Mouse (Mus musculus) heart, postnatal 0 days (tissue): Measurements from ENCODE around the gene Megf8. TPM values are rescaled to one million over a fixed set of nuclear protein-coding genes. Genes with fewer than 3 reads are reported as not detected.

Experiments
- ATAC-seq: fragments of 200-750 bp; cut with Nextera tagmentation; 2 replicates; pipeline ENCODE4 v1.8.0; 2017; ENCODE audit warnings: low read depth, moderate number of reproducible peaks, moderate library complexity; ENCODE audit not compliant: insufficient read depth
- DNase-seq: peaks from one replicate; pipeline ENCODE4 v3.0.0-alpha.2; 2016; ENCODE audit warnings: low spot score
- H3K27ac ChIP-seq: fragments of 300-500 bp; sonication (generic); 2 replicates; pipeline ENCODE4 v1.5.1; 2014; ENCODE audit warnings: low read depth, mild to moderate bottlenecking
- H3K27me3 ChIP-seq: fragments of 300-500 bp; sonication (generic); 2 replicates; pipeline ENCODE4 v1.6.1; 2014; ENCODE audit warnings: low read length, mixed read lengths; ENCODE audit not compliant: control insufficient read depth, insufficient read depth
- H3K36me3 ChIP-seq: fragments of 300-500 bp; sonication (generic); replicated peaks from 2 replicates; pipeline ENCODE4 v1.6.1; 2014; ENCODE audit warnings: low read length, mixed read lengths; ENCODE audit not compliant: control insufficient read depth, insufficient read depth
- H3K4me1 ChIP-seq: fragments of 300-500 bp; sonication (generic); 2 replicates; pipeline ENCODE4 v1.6.1; 2014; ENCODE audit warnings: antibody characterized with exemption; ENCODE audit not compliant: control insufficient read depth, insufficient read depth
- H3K4me2 ChIP-seq: fragments of 300-500 bp; sonication (generic); 2 replicates; pipeline ENCODE4 v1.6.1; 2014; ENCODE audit warnings: low read depth, mild to moderate bottlenecking, low read length, moderate library complexity
- H3K4me3 ChIP-seq: fragments of 300-500 bp; sonication (generic); 2 replicates; pipeline ENCODE4 v1.5.1; 2014; ENCODE audit warnings: low read depth, low read length
- H3K9ac ChIP-seq: fragments of 300-500 bp; sonication (generic); replicated peaks from 2 replicates; pipeline ENCODE4 v1.6.1; 2014; ENCODE audit warnings: low read depth, low read length, mixed read lengths
- H3K9me3 ChIP-seq: fragments of 300-500 bp; sonication (generic); replicated peaks from 2 replicates; pipeline ENCODE4 v1.6.1; 2016; ENCODE audit warnings: low read length; ENCODE audit not compliant: control insufficient read depth
- CTCF ChIP-seq: IDR thresholded peaks from 2 replicates; pipeline ENCODE4 v1.5.1; 2016; ENCODE audit warnings: antibody characterized with exemption, control low read depth, low read depth
- EP300 ChIP-seq: IDR thresholded peaks from 2 replicates; pipeline ENCODE4 v1.6.1; 2016; ENCODE audit warnings: antibody characterized with exemption, low read depth
- WGBS: fragments of 180-500 bp; shearing (Covaris S2); extraction: QIAGEN DNeasy Blood & Tissue Kit; methylation state at CpG from one replicate; pipeline ENCODE4 v1.1.7; 2014; 5-methylcytosine and 5-hydroxymethylcytosine counted together
- polyA plus RNA-seq: library from polyadenylated mRNA; unstranded; fragments of >200 nt; fragmentation: Nextera tagmentation; extraction: Ambion mirVana; gene quantifications from 2 replicates; pipeline ENCODE4 v1.2.1, GENCODE M21; 2015
- total RNA-seq: library from RNA; depleted of rRNA; stranded (reverse); fragments of >200 nt; gene quantifications from 2 replicates; pipeline ENCODE4 v1.2.3, GENCODE M21; 2014; ENCODE audit warnings: low replicate concordance

The Megf8 gene
- total and polyA plus RNA-seq, 2 experiments from 2014 or later, result 4.4 to 17.7 TPM

- WGBS, result 54% methylated on average over 18 of the region's 18 CpGs
- ATAC-seq, result no peak
- H3K9me3 ChIP-seq, result no peaks in the 10 kb centered on the region
- peaks cover 32% of the 10 kb centered on the region for H3K36me3 ChIP-seq
- H3K4me3 ChIP-seq, result peak overlapping the region; percentile 32; the same call in 1 of the 2 replicates
- peak overlapping the region; percentile 66; the same call in 1 of the 2 replicates for H3K27ac ChIP-seq
- TF ChIP-seq CTCF (no peak), EP300 (no peak)
- no peaks in the 10 kb centered on the region for H3K27me3 ChIP-seq
- no peak for DNase-seq
- H3K9ac ChIP-seq, result peak overlapping the region; percentile 45
- peak overlapping the region; percentile 70 for H3K4me2 ChIP-seq
- peaks cover 19% of the 10 kb centered on the region for H3K4me1 ChIP-seq
Measured at GRCm38 (mm10) chr7:25380392-25381283, 63.7 kb downstream of the Megf8 start.

GRCm38 (mm10) chr7:25381284-25381680 lies 64.3 kb downstream of the Megf8 start:
- Histone ChIP-seq H3K27me3 (no peaks in the 10 kb centered on the region), H3K9ac (no peak overlapping the region), H3K4me1 (peaks cover 25% of the 10 kb centered on the region), H3K4me2 (no peak overlapping the region), H3K27ac (no peak overlapping the region), H3K4me3 (no peak overlapping the region), H3K9me3 (no peaks in the 10 kb centered on the region), H3K36me3 (peaks cover 35% of the 10 kb centered on the region)
- ATAC-seq, result no peak
- 46% methylated on average over 3 of the region's 3 CpGs for WGBS
- no peak for TF ChIP-seq CTCF
- no peak for TF ChIP-seq EP300
- no peak for DNase-seq

GRCm38 (mm10) chr7:25382541-25382940 lies 65.6 kb downstream of the Megf8 start:
- TF ChIP-seq CTCF (no peak), EP300 (no peak)

GRCm38 (mm10) chr7:25383385-25383784 lies 66.4 kb downstream of the Megf8 start:
- H3K27me3 ChIP-seq, result no peaks in the 10 kb centered on the region
- H3K4me2 ChIP-seq, result no peak overlapping the region
- peaks cover 37% of the 10 kb centered on the region for H3K4me1 ChIP-seq
- 90% methylated on average over 7 of the region's 7 CpGs for WGBS
- no peak for TF ChIP-seq CTCF
- TF ChIP-seq EP300, result no peak
- H3K9ac ChIP-seq, result no peak overlapping the region
- DNase-seq (no peak), ATAC-seq (no peak)
- no peak overlapping the region for H3K4me3 ChIP-seq
- H3K9me3 ChIP-seq, result no peaks in the 10 kb centered on the region
- no peak overlapping the region for H3K27ac ChIP-seq
- peaks cover 48% of the 10 kb centered on the region for H3K36me3 ChIP-seq

More at GRCm38 (mm10) chr7:25382541-25382940, 65.6 kb downstream of the Megf8 start:
- H3K4me3 ChIP-seq, result no peak overlapping the region
- no peaks in the 10 kb centered on the region for H3K27me3 ChIP-seq
- peaks cover 40% of the 10 kb centered on the region for H3K36me3 ChIP-seq
- H3K9ac ChIP-seq, result no peak overlapping the region
- peaks cover 28% of the 10 kb centered on the region for H3K4me1 ChIP-seq
- no peaks in the 10 kb centered on the region for H3K9me3 ChIP-seq
- no peak for DNase-seq
- ATAC-seq, result no peak
- H3K4me2 ChIP-seq, result no peak overlapping the region
- H3K27ac ChIP-seq, result no peak overlapping the region

GRCm38 (mm10) chr7:25383891-25384290 lies 66.9 kb downstream of the Megf8 start:
- H3K4me1 ChIP-seq, result peaks cover 37% of the 10 kb centered on the region
- ATAC-seq (no peak), DNase-seq (no peak)
- H3K36me3 ChIP-seq, result peaks cover 49% of the 10 kb centered on the region
- H3K27ac ChIP-seq, result no peak overlapping the region
- no peak for TF ChIP-seq EP300
- no peak for TF ChIP-seq CTCF
- no peak overlapping the region for H3K4me3 ChIP-seq
- H3K9ac ChIP-seq, result no peak overlapping the region
- H3K27me3 ChIP-seq, result no peaks in the 10 kb centered on the region
- H3K9me3 ChIP-seq, result no peaks in the 10 kb centered on the region
- no peak overlapping the region for H3K4me2 ChIP-seq
- WGBS, result 77% methylated on average over 4 of the region's 4 CpGs
